Mouse (Mus musculus): ENCODE measurements around the gene 1700037C18Rik. TPM values are rescaled to one million over a fixed set of nuclear protein-coding genes. Genes with fewer than 3 reads are reported as not detected.
A peak's percentile ranks its signal among the peaks of the same experiment; 100 is the strongest.
"Not testable (repeated sequence)": the region's sequence is repeated elsewhere in the genome, so short reads cannot be mapped to it uniquely, and the experiment has no call there.

1700037C18Rik gene
- polyA plus RNA-seq, 1 experiment from 2014 or later: 7.9 TPM

DNA sequence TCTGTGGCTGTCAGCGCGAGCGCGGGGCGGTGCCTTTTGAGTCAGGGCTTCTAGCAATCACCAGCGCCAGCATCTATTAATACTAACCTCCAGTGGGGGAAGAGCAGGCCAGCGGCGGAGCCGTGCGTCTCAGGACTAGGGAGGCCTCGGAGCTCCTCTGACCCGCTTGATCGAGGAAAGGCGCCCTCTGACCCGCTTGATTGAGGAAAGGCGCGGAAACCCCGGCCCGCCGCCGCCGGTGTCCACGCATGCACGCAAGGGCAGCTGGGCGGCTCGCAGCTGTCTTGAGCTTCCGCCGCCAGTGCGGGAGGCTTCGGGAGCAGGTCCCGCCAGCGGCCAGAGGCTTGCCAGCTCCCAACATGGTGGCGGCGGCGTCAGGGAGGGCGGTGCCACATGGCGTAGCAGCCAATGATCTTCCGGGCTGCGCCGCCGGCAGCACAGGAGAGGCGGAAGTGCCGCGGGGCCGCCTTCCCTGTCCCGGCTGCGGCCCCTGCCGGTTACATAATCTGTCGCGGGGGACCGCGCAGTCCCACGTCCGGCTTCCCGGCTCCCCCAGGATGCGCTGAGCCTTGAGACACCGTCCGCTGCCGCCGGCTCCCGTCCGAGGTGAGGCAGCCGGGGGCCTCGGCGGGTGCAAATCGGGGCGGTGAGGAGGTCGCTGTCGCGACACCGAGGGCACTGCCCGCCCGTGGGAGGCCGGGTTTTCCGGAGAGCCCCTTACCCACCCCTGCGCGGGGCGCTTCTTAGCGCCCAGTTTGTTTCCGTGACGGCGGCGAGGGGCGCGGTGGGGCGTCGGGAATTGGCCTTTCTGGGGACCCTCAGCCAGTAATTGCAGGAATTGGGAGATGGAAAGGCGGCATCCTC lies 24.1 kb downstream of the 1700037C18Rik start, which contains the start of the genes Zfp597 and Gm20695:
Zfp597 (minus strand) TSS at position 361 of the 864 bp plus-strand sequence.
Gm20695 (plus strand) TSS at position 448 of the 864 bp plus-strand sequence.
- 0 out of 2 replicates have a peak, but pooled peaks cover 3% of the 10 kb centered on the region for H3K36me3 ChIP-seq (ENCODE audit: insufficient read depth, low read length)
- H3K9me3 ChIP-seq (ENCODE audit: low read length): no peaks in the 10 kb centered on the region
- peak within 1 kb of the TSS; percentile 72 for H3K4me3 ChIP-seq (ENCODE audit: low read length)
- peak; percentile 99 for ATAC-seq (ENCODE audit: low FRiP score, low TSS enrichment)
- WGBS: under 1% methylated on average over 86 of the region's 88 CpGs
- peak within 1 kb of the TSS; percentile 91 for H3K9ac ChIP-seq (replicated peaks; ENCODE audit: low read length)
- peak within 1 kb of the TSS; percentile 93 for H3K27ac ChIP-seq (ENCODE audit: low read length)
- H3K4me1 ChIP-seq (ENCODE audit: insufficient read depth, low read length): peaks cover 12% of the 10 kb centered on the region
- no peaks in the 10 kb centered on the region for H3K27me3 ChIP-seq (ENCODE audit: insufficient read depth, low read length)
- H3K4me2 ChIP-seq (replicated peaks; ENCODE audit: low read depth, low read length): peak within 1 kb of the TSS; percentile 72

DNA sequence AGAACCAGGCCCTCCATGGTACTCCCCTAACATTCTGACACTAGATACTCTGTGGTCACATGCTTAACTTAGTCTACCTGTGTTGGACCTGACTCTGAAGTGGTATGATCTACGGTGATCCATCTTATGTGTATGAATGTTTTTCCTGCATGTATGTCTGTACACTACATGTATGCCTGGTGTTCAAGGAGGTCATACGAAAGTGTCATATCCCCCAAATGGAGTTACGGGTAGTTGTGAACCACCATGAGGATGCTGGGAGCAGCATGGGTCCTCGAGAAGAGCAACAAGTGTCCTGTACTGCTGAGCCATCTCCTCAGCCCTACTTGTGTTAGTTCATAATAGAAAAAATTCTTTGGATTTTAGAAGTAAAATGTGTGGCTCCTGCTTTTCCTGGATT lies 32.1 kb downstream of the 1700037C18Rik start:
- no peak overlapping the region for H3K4me2 ChIP-seq (replicated peaks; ENCODE audit: low read depth, low read length)
- H3K9ac ChIP-seq (replicated peaks; ENCODE audit: low read length): no peak overlapping the region
- WGBS: 92% methylated on average over 4 of the region's 4 CpGs
- no peak overlapping the region for H3K27ac ChIP-seq (ENCODE audit: low read length)
- H3K4me1 ChIP-seq (ENCODE audit: insufficient read depth, low read length): peaks cover 7% of the 10 kb centered on the region
- no peaks in the 10 kb centered on the region for H3K9me3 ChIP-seq (ENCODE audit: low read length)
- peaks cover 5% of the 10 kb centered on the region; the same call in 1 of the 2 replicates for H3K36me3 ChIP-seq (ENCODE audit: insufficient read depth, low read length)
- H3K27me3 ChIP-seq (ENCODE audit: insufficient read depth, low read length): no peaks in the 10 kb centered on the region
- no peak overlapping the region for H3K4me3 ChIP-seq (ENCODE audit: low read length)
- ATAC-seq (ENCODE audit: low FRiP score, low TSS enrichment): no peak

DNA sequence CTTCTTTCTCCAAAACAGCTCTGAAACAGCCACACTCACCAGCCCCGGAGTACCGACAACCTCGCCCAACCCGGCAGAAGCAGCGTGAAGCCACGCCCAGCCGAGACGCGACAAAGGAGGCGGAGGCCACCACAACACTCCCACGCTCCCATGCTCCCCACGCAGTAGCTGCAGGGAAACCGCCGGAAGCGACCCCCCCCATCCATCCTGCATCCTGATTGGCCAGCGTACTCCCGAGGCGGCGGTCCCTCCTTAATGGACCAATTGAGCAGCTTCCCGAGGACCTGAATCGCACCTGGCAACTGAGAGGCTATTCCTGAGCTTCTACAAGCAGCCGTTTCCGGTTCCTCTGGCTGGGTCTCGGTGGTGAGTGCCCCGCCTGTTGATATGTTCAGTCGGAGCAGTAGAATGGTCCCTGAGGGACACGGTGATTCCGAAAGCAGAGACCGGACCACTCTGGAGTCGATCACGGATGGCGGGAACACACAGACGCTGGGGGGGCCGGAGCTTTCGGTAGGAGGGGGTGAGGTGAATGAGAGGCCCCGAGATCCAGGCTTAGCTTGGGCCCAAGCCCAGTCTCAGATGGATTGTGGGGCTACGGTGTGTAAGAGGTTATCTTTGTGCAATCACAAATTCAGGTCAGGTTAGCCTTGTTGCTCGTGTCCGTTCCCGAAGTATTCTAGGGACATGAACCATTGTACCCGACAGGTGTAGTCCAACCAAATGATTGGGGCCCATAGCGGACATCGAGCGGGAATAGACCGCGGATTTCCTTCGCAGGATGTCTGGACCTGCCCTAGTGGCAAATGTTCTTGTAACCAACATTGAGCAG lies 36.1 kb downstream of the 1700037C18Rik start, which contains the start of gene Naa60:
Naa60 (plus strand) TSS at position 160 of the 832 bp plus-strand sequence.
- peak within 1 kb of the TSS; percentile 77 for H3K27ac ChIP-seq (ENCODE audit: low read length)
- peak; percentile 99 for ATAC-seq (ENCODE audit: low FRiP score, low TSS enrichment)
- peak within 1 kb of the TSS; percentile 77 for H3K9ac ChIP-seq (replicated peaks; ENCODE audit: low read length)
- H3K27me3 ChIP-seq (ENCODE audit: insufficient read depth, low read length): no peaks in the 10 kb centered on the region
- H3K9me3 ChIP-seq (ENCODE audit: low read length): no peaks in the 10 kb centered on the region
- 5% methylated on average over 47 of the region's 47 CpGs for WGBS
- peak within 1 kb of the TSS; percentile 70 for H3K4me3 ChIP-seq (ENCODE audit: low read length)
- peaks cover 4% of the 10 kb centered on the region; the same call in 1 of the 2 replicates for H3K36me3 ChIP-seq (ENCODE audit: insufficient read depth, low read length)
- peaks cover 10% of the 10 kb centered on the region for H3K4me1 ChIP-seq (ENCODE audit: insufficient read depth, low read length)
- peak within 1 kb of the TSS; percentile 64 for H3K4me2 ChIP-seq (replicated peaks; ENCODE audit: low read depth, low read length)

DNA sequence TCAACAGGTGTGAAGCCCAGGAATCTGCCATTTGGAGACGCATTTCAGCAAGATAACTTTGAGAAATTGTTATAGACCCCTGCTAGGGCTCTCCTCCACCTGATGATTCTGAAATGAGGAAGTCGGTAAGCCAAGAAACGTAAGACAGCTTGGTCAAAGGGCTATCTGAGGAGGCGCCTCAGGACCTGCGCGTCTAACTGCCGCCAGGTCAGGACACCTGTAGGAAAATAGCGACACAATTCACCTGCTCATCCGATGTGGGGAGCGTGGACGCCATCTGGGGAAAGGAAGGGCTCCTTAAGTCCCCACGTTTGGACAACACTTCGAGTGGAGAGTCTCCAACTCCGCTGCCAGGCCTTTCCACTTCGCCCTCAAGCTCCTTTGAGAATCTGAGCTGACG lies 36.7 kb downstream of the 1700037C18Rik start:
- H3K27ac ChIP-seq (ENCODE audit: low read length): peak overlapping the region; percentile 35
- H3K36me3 ChIP-seq (ENCODE audit: insufficient read depth, low read length): peaks cover 6% of the 10 kb centered on the region; the same call in 1 of the 2 replicates
- no peaks in the 10 kb centered on the region for H3K27me3 ChIP-seq (ENCODE audit: insufficient read depth, low read length)
- H3K9ac ChIP-seq (replicated peaks; ENCODE audit: low read length): peak overlapping the region; percentile 77
- peak; percentile 33; the same call in 1 of the 2 replicates for ATAC-seq (ENCODE audit: low FRiP score, low TSS enrichment)
- H3K4me1 ChIP-seq (ENCODE audit: insufficient read depth, low read length): peaks cover 10% of the 10 kb centered on the region
- peak overlapping the region; percentile 64 for H3K4me2 ChIP-seq (replicated peaks; ENCODE audit: low read depth, low read length)
- 1% methylated on average over 16 of the region's 16 CpGs for WGBS
- no peaks in the 10 kb centered on the region for H3K9me3 ChIP-seq (ENCODE audit: low read length)
- peak overlapping the region; percentile 70 for H3K4me3 ChIP-seq (ENCODE audit: low read length)

DNA sequence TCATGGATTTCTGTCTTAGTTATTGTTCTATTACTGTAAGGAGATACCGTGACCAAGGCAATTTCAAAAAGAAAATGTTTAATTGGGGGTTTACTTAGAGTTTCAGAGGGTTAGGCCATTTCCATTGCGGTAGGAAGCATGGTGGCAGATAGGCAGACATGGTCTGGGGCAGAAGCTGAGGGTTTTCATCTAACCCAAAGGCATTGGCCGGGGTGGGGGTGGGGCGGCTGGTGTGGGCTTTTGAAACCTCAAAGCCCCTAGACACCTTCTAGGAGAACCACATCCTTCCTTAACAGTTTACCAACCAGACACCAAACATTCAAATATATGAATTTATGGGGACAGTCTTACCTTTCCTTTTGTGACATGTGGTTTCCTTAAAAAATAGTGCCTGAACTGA lies 49.2 kb downstream of the 1700037C18Rik start:
- peaks cover 14% of the 10 kb centered on the region for H3K36me3 ChIP-seq (ENCODE audit: insufficient read depth, low read length)
- H3K4me2 ChIP-seq (replicated peaks; ENCODE audit: low read depth, low read length): no peak overlapping the region
- H3K9me3 ChIP-seq (ENCODE audit: low read length): no peaks in the 10 kb centered on the region
- H3K4me1 ChIP-seq (ENCODE audit: insufficient read depth, low read length): peaks cover 5% of the 10 kb centered on the region; the same call in 1 of the 2 replicates
- ATAC-seq (ENCODE audit: low FRiP score, low TSS enrichment): no peak
- no peaks in the 10 kb centered on the region for H3K27me3 ChIP-seq (ENCODE audit: insufficient read depth, low read length)
- no peak overlapping the region for H3K9ac ChIP-seq (replicated peaks; ENCODE audit: low read length)
- 93% methylated on average over 4 of the region's 4 CpGs for WGBS
- no peak overlapping the region for H3K4me3 ChIP-seq (ENCODE audit: low read length)
- H3K27ac ChIP-seq (ENCODE audit: low read length): no peak overlapping the region

DNA sequence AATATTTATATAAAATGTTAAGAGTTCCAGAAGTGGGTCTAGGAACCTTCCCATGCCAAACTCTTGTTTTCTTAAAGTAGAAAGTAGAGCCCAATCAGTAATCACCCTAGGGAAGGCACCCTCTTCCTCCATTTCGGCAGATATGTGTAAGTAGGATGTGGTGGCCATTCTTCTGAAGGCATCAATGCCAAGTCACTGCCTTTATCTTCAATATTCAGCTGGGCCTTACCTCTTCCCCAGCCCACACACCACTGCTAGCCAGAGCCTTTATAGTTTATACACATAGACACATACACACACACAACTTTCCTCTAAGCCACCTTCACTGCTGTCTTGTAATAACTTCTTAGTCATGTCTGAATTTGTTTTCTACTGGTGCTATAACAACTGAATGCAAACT lies 52.7 kb downstream of the 1700037C18Rik start:
- Histone ChIP-seq H3K9ac (replicated peaks; ENCODE audit: low read length) (no peak overlapping the region), H3K27ac (ENCODE audit: low read length) (no peak overlapping the region), H3K4me2 (replicated peaks; ENCODE audit: low read depth, low read length) (no peak overlapping the region), H3K4me3 (ENCODE audit: low read length) (no peak overlapping the region), H3K36me3 (ENCODE audit: insufficient read depth, low read length) (peaks cover 4% of the 10 kb centered on the region; the same call in 1 of the 2 replicates), H3K4me1 (ENCODE audit: insufficient read depth, low read length) (peaks cover 8% of the 10 kb centered on the region; the same call in 1 of the 2 replicates), H3K9me3 (ENCODE audit: low read length) (no peaks in the 10 kb centered on the region), H3K27me3 (ENCODE audit: insufficient read depth, low read length) (no peaks in the 10 kb centered on the region)
- no peak for ATAC-seq (ENCODE audit: low FRiP score, low TSS enrichment)
- 80% methylated on average over 1 of the region's 1 CpGs for WGBS

DNA sequence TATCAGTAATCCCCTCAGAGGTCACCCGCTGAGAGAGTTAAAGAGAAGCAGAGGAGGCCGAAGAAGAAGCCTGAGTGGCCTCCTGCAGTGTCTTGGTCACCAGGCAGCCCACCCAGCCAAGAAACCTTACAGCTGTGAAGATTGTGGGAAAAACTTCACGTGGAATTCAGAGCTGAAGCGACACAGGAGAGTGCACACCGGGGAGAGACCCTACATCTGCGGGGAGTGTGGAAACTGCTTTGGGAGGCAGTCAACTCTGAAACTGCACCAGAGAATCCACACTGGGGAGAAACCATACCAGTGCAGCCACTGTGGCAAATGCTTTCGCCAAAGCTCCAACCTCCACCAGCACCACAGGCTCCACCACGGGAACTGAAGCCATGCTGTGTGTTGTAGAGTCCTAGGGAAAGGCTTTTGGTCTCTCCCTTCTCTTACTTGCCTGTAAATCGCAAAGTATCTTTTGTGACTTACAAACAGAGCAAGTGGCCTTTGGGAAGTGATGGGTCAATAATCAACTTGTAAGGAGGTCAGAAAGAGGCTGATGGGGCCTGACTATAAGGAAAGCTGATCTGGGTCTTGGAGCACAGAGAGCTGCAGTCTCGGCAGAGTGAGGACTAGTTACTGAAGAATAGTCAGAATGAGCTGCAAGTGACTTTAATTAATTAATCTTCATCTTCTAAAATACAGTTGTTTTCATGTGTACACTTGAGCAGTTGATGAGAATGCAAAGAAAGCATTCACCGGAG lies 53.9 kb downstream of the 1700037C18Rik start:
- H3K27ac ChIP-seq (ENCODE audit: low read length): peak overlapping the region; percentile 84
- no peaks in the 10 kb centered on the region for H3K27me3 ChIP-seq (ENCODE audit: insufficient read depth, low read length)
- no peaks in the 10 kb centered on the region for H3K9me3 ChIP-seq (ENCODE audit: low read length)
- peak; percentile 81 for ATAC-seq (ENCODE audit: low FRiP score, low TSS enrichment)
- H3K4me1 ChIP-seq (ENCODE audit: insufficient read depth, low read length): peaks cover 8% of the 10 kb centered on the region; the same call in 1 of the 2 replicates
- H3K9ac ChIP-seq (replicated peaks; ENCODE audit: low read length): no peak overlapping the region
- no peak overlapping the region for H3K4me3 ChIP-seq (ENCODE audit: low read length)
- H3K36me3 ChIP-seq (ENCODE audit: insufficient read depth, low read length): no peaks in the 10 kb centered on the region
- H3K4me2 ChIP-seq (replicated peaks; ENCODE audit: low read depth, low read length): no peak overlapping the region
- 41% methylated on average over 11 of the region's 11 CpGs for WGBS

DNA sequence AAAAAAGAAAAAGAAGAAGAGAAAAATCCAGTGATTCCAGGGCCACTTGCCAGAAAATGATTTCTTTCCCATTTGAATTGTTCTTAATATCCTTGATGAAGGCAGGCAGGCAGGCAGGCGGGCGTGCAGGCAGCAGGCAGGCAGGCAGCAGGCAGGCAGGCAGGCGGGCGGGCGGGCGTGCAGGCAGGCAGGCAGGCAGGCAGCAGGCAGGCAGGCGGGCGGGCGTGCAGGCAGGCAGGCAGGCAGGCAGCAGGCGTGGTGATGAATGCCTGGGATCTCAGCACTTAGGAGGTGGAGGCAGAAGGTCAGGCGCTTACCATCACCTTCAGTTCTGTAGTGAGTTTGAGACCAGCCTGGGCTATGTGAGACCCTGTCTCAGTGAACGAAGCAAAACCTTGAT lies 55.9 kb downstream of the 1700037C18Rik start:
- WGBS: 46% methylated on average over 12 of the region's 12 CpGs
- peaks cover 13% of the 10 kb centered on the region for H3K4me1 ChIP-seq (ENCODE audit: insufficient read depth, low read length)

DNA sequence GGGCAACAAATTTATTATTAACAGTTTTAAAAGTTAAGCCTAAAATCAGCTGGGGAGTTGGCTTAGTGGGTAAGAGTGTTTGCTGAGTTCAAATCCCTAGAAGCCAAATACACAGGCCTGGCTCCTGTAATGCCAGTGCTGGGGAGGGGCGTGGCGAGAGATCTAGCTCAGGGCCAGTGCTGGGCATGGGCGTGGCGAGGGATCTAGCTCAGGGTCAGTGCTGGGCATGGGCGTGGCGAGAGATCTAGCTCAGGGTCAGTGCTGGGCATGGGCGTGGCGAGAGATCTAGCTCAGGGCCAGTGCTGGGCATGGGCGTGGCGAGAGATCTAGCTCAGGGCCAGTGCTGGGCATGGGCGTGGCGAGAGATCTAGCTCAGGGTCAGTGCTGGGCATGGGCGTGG lies 57.2 kb downstream of the 1700037C18Rik start:
- not testable (repeated sequence) for H3K4me2 ChIP-seq (replicated peaks; ENCODE audit: low read depth, low read length); H3K9me3 ChIP-seq (ENCODE audit: low read length); H3K27ac ChIP-seq (ENCODE audit: low read length); H3K36me3 ChIP-seq (ENCODE audit: insufficient read depth, low read length); ATAC-seq (ENCODE audit: low FRiP score, low TSS enrichment); H3K27me3 ChIP-seq (ENCODE audit: insufficient read depth, low read length); H3K9ac ChIP-seq (replicated peaks; ENCODE audit: low read length); H3K4me3 ChIP-seq (ENCODE audit: low read length)
- peaks cover 15% of the 10 kb centered on the region for H3K4me1 ChIP-seq (ENCODE audit: insufficient read depth, low read length)
- 84% methylated on average over 13 of the region's 13 CpGs for WGBS

More for the DNA sequence above, 55.9 kb downstream of the 1700037C18Rik start:
- H3K9ac ChIP-seq (replicated peaks; ENCODE audit: low read length): no peak overlapping the region
- H3K27me3 ChIP-seq (ENCODE audit: insufficient read depth, low read length): no peaks in the 10 kb centered on the region
- no peak for ATAC-seq (ENCODE audit: low FRiP score, low TSS enrichment)
- no peaks in the 10 kb centered on the region for H3K9me3 ChIP-seq (ENCODE audit: low read length)
- no peak overlapping the region for H3K27ac ChIP-seq (ENCODE audit: low read length)
- no peaks in the 10 kb centered on the region for H3K36me3 ChIP-seq (ENCODE audit: insufficient read depth, low read length)
- no peak overlapping the region for H3K4me3 ChIP-seq (ENCODE audit: low read length)
- H3K4me2 ChIP-seq (replicated peaks; ENCODE audit: low read depth, low read length): no peak overlapping the region

Measured in kidney, embryonic 16.5 days (tissue).